Mouse (Mus musculus) bone marrow, adult 2 months (tissue): ENCODE results near the gene Slc26a10.

Experiments used
- CTCF ChIP-seq: fragments of 200-500 bp; IDR thresholded peaks from 2 replicates; pipeline ENCODE4 v1.5.1; 2011; ENCODE audit warnings: low read length, control low read depth; ENCODE audit not compliant: control insufficient read depth, insufficient read depth
- POLR2A ChIP-seq: fragments of 200-500 bp; IDR thresholded peaks from 2 replicates; pipeline ENCODE4 v1.6.1; 2011; ENCODE audit warnings: low read depth, mild to moderate bottlenecking, control low read depth, low read length, borderline replicate concordance; ENCODE audit not compliant: control insufficient read depth

DNA sequence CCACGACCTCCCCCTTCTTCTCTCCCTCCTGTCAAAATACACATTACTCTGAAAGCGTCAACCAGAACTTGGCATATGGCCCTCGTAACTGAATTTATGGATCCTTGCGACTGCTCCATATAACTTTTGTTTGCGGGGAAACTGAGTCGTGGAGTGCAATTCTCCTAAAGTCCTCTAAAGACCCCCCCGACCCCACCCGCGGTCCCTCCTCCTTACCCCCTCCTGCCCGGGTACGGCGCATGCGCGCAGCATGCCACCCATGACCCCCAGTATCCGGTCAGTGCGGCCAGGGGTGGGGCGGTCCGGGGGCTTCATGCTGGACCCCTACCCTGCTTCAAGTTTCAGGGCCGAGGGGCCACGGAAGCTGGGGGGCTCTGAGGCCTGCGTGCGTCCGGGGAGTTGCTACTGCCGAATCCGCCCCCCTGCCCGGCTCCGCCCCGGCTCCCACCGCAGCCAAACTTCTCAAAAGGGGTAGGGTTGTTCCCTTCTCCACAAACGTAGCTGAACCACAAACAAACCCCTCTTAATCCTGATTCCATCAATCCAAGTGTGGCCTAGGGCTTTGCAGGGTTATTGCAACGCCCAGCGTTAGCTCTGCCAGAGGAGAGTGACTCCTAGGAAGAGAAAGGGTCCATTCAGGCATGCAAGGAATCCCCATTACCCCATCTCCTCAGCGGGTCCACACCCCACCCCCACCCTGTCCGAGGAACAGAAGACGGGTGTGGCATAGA is 9.4 kb upstream of the Slc26a10 start, which contains the start of gene Arhgef25:
- TF ChIP-seq CTCF (no peak), POLR2A (no peak)
